Mouse (Mus musculus): ENCODE data around the gene Scyl1.

- no peak for TF ChIP-seq CTCF (IDR thresholded peaks at IDR 0.05; ENCODE audit: control insufficient read depth, insufficient read depth, low read length)
- no peak for TF ChIP-seq POLR2A (IDR thresholded peaks at IDR 0.05; ENCODE audit: borderline replicate concordance, control insufficient read depth, low read depth, low read length)
These were observed 29.1 kb upstream of the Scyl1 start for GRCm38 (mm10) chr19:5800350-5800631.
